Mouse (Mus musculus): ENCODE data around the gene Rabgap1l.

GRCm38 (mm10) chr1:160357268-160357667 is 435.7 kb downstream of the Rabgap1l start:
- TF ChIP-seq CTCF (IDR thresholded peaks at IDR 0.05; ENCODE audit: borderline replicate concordance, control insufficient read depth, extremely low read depth, insufficient read depth, low read length, poor library complexity) (no peak), POLR2A (IDR thresholded peaks at IDR 0.05; ENCODE audit: control insufficient read depth, extremely low read depth, insufficient read depth, low read length, poor library complexity) (no peak)

All from thymus, adult 2 months (tissue).